In the genomic region with DNA sequence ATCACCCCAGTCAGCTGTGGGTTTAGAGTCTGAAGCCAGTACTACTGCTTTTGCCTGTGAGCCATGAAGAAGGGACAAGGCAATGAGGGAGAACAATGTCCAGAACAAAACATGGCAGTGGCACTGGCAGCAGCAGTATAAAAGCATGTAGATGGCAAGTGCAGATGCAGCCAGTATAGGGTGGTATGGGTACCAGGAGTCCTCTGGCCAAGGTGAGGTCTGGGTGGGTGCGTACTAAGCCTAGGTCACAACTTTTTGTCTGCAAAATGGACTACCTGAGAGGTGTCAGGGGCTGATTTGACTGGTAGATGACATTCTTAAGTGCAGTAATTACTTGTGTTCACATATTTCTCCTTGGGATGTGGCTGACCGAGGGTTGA, we compare ENCODE assay signal across 8 mouse cellular contexts. TPM values are rescaled to one million over a fixed set of nuclear protein-coding genes. Genes with fewer than 3 reads are reported as not detected.
DNase-seq lines count a peak whose midpoint lies in the region; ATAC-seq and TF ChIP-seq lines count a peak whose summit lies in the region.

No protein-coding gene starts in this region.

- DNase-seq in layer of hippocampus, adult 2 months (ENCODE audit: low spot score in 2 of 2) = no peak
- no peak for DNase-seq in layer of hippocampus, adult 11-12 months (ENCODE audit: low spot score)
- no peak for DNase-seq in intestine, embryonic 14.5 days (ENCODE audit: low spot score)
- no peak for DNase-seq in left cerebral cortex, postnatal 10 days (ENCODE audit: extremely low spot score in 1 of 2, low spot score in 2 of 2)
- no peak for DNase-seq in left cerebral cortex, postnatal 25 days (ENCODE audit: low spot score in 2 of 2)
- no peak for DNase-seq in MN1 (ENCODE audit: low spot score)

- H3K4me1 ChIP-seq in embryonic facial prominence, embryonic 13.5 days = peaks cover 23% of the 10 kb centered on the region
- peaks cover 20% of the 10 kb centered on the region for H3K4me1 ChIP-seq in intestine, embryonic 14.5 days (replicated peaks; ENCODE audit: control insufficient read depth, insufficient read depth, low read length)
- H3K4me1 ChIP-seq in neural tube, embryonic 12.5 days = peaks cover 21% of the 10 kb centered on the region

- peak overlapping the region; percentile 88 for H3K27ac ChIP-seq in layer of hippocampus, adult 2 months
- H3K27ac ChIP-seq in embryonic facial prominence, embryonic 13.5 days = peak overlapping the region; percentile 95
- H3K27ac ChIP-seq in intestine, embryonic 14.5 days (ENCODE audit: low read depth) = peak overlapping the region; percentile 69; the same call in 1 of the 2 replicates
- no peak overlapping the region for H3K27ac ChIP-seq in neural tube, embryonic 12.5 days

- peak overlapping the region; percentile 85 for H3K4me2 ChIP-seq in embryonic facial prominence, embryonic 13.5 days
- H3K4me2 ChIP-seq in intestine, embryonic 14.5 days (ENCODE audit: low read length) = peak overlapping the region; percentile 93
- peak overlapping the region; percentile 90 for H3K4me2 ChIP-seq in neural tube, embryonic 12.5 days (replicated peaks)

- peak overlapping the region; percentile 98 for H3K9ac ChIP-seq in embryonic facial prominence, embryonic 13.5 days
- H3K9ac ChIP-seq in intestine, embryonic 14.5 days (ENCODE audit: low read length) = 0 out of 2 replicates have a peak overlapping the region, but pooled peaks have one; percentile 97
- H3K9ac ChIP-seq in neural tube, embryonic 12.5 days = 0 out of 2 replicates have a peak overlapping the region, but pooled peaks have one; percentile 42

- ATAC-seq in embryonic facial prominence, embryonic 13.5 days (ENCODE audit: insufficient number of reproducible peaks, insufficient read depth, low FRiP score, low TSS enrichment, low read depth) = no peak
- no peak for ATAC-seq in intestine, embryonic 14.5 days (replicated peaks; ENCODE audit: low FRiP score, low TSS enrichment, low read depth)
- ATAC-seq in neural tube, embryonic 12.5 days (ENCODE audit: low FRiP score, low read depth) = no peak

- no peak for TF ChIP-seq CTCF in layer of hippocampus, adult 2 months (conservative IDR thresholded peaks at IDR 0.05)

- H3K4me3 ChIP-seq in layer of hippocampus, adult 2 months = peak overlapping the region; percentile 79
- H3K4me3 ChIP-seq in embryonic facial prominence, embryonic 13.5 days = peak overlapping the region; percentile 97
- H3K4me3 ChIP-seq in intestine, embryonic 14.5 days (ENCODE audit: low read depth, low read length) = peak overlapping the region; percentile 79
- H3K4me3 ChIP-seq in neural tube, embryonic 12.5 days = 0 out of 2 replicates have a peak overlapping the region, but pooled peaks have one; percentile 92

- no peaks in the 10 kb centered on the region for H3K27me3 ChIP-seq in embryonic facial prominence, embryonic 13.5 days
- no peaks in the 10 kb centered on the region for H3K27me3 ChIP-seq in intestine, embryonic 14.5 days (replicated peaks; ENCODE audit: control insufficient read depth, insufficient read depth, low read length)
- H3K27me3 ChIP-seq in neural tube, embryonic 12.5 days (replicated peaks) = no peaks in the 10 kb centered on the region

- 80% methylated on average over 2 of the region's 2 CpGs for WGBS in embryonic facial prominence, embryonic 13.5 days
- WGBS in intestine, embryonic 14.5 days = 74% methylated on average over 2 of the region's 2 CpGs
- 77% methylated on average over 2 of the region's 2 CpGs for WGBS in neural tube, embryonic 12.5 days

- H3K36me3 ChIP-seq in embryonic facial prominence, embryonic 13.5 days = peaks cover 9% of the 10 kb centered on the region
- H3K36me3 ChIP-seq in intestine, embryonic 14.5 days (ENCODE audit: control insufficient read depth, insufficient read depth, low read length) = peaks cover 6% of the 10 kb centered on the region
- H3K36me3 ChIP-seq in neural tube, embryonic 12.5 days = peaks cover 5% of the 10 kb centered on the region

- intact Hi-C loops in left cerebral cortex, postnatal 10 days (cut with DNase I) = no loop called here
- intact Hi-C loops in left cerebral cortex, postnatal 25 days (cut with DNase I) = loop anchor here (5.0 kb wide), 1 partner anchor 105 kb away; the partner anchor contains the start of gene Fam234a

- no peaks in the 10 kb centered on the region for H3K9me3 ChIP-seq in embryonic facial prominence, embryonic 13.5 days
- no peaks in the 10 kb centered on the region for H3K9me3 ChIP-seq in intestine, embryonic 14.5 days (ENCODE audit: control insufficient read depth, low read length)
- H3K9me3 ChIP-seq in neural tube, embryonic 12.5 days = no peaks in the 10 kb centered on the region

RNA-seq across cellular contexts. Expression of gene Axin1, which starts 0.7 kb away (rescaled TPM):
- total RNA-seq in layer of hippocampus, adult 2 months (2021) = 10 to 100 TPM; 24.3 to 25.2 TPM
- polyA plus RNA-seq in embryonic facial prominence, embryonic 13.5 days (2015; fragmentation: Nextera tagmentation; extraction: Ambion mirVana) = 9.9 and 10.5 TPM in 2 replicates
- 11.5 and 13.1 TPM in 2 replicates for polyA plus RNA-seq in intestine, embryonic 14.5 days (2014; fragmentation: Nextera tagmentation; extraction: Ambion mirVana)
- polyA plus RNA-seq in neural tube, embryonic 12.5 days (2016; fragmentation: Nextera tagmentation; extraction: Ambion mirVana) = 22.6 and 23.4 TPM in 2 replicates
- total RNA-seq in left cerebral cortex, postnatal 10 days (2021) = 10 to 100 TPM; 24.0 to 26.2 TPM
- 10 to 100 TPM; 21.1 to 21.6 TPM for total RNA-seq in left cerebral cortex, postnatal 25 days (2021)

RNA-seq across cellular contexts. Expression of gene Mrpl28, which starts 14.4 kb away (rescaled TPM):
- 10 to 100 TPM; 59.7 to 63.9 TPM for total RNA-seq in layer of hippocampus, adult 2 months (2021)
- 180 and 209 TPM in 2 replicates for polyA plus RNA-seq in embryonic facial prominence, embryonic 13.5 days (2015; fragmentation: Nextera tagmentation; extraction: Ambion mirVana)
- polyA plus RNA-seq in intestine, embryonic 14.5 days (2014; fragmentation: Nextera tagmentation; extraction: Ambion mirVana) = 235 and 241 TPM in 2 replicates
- 190 and 200 TPM in 2 replicates for polyA plus RNA-seq in neural tube, embryonic 12.5 days (2016; fragmentation: Nextera tagmentation; extraction: Ambion mirVana)
- total RNA-seq in left cerebral cortex, postnatal 10 days (2021) = 10 to 100 TPM; 78.1 to 82.1 TPM
- 10 to 100 TPM; 62.6 to 68.7 TPM for total RNA-seq in left cerebral cortex, postnatal 25 days (2021)

RNA-seq across cellular contexts. Expression of gene Tmem8, which starts 24.6 kb away (rescaled TPM):
- total RNA-seq in layer of hippocampus, adult 2 months (2021) = 10 to 100 TPM; 14.1 to 14.2 TPM
- polyA plus RNA-seq in embryonic facial prominence, embryonic 13.5 days (2015; fragmentation: Nextera tagmentation; extraction: Ambion mirVana) = 1.4 and 1.7 TPM in 2 replicates
- polyA plus RNA-seq in intestine, embryonic 14.5 days (2014; fragmentation: Nextera tagmentation; extraction: Ambion mirVana) = 2.7 and 4.9 TPM in 2 replicates
- 2.3 and 2.4 TPM in 2 replicates for polyA plus RNA-seq in neural tube, embryonic 12.5 days (2016; fragmentation: Nextera tagmentation; extraction: Ambion mirVana)
- 1 to 10 TPM; 9.0 to 9.9 TPM for total RNA-seq in left cerebral cortex, postnatal 10 days (2021)
- total RNA-seq in left cerebral cortex, postnatal 25 days (2021) = 10 to 100 TPM; 11.6 to 13.0 TPM

RNA-seq across cellular contexts. Expression of gene Nme4, which starts 42.3 kb away (rescaled TPM):
- total RNA-seq in layer of hippocampus, adult 2 months (2021) = 1 to 10 TPM; 5.7 to 6.7 TPM
- 138 and 142 TPM in 2 replicates for polyA plus RNA-seq in embryonic facial prominence, embryonic 13.5 days (2015; fragmentation: Nextera tagmentation; extraction: Ambion mirVana)
- polyA plus RNA-seq in intestine, embryonic 14.5 days (2014; fragmentation: Nextera tagmentation; extraction: Ambion mirVana) = 118 and 122 TPM in 2 replicates
- polyA plus RNA-seq in neural tube, embryonic 12.5 days (2016; fragmentation: Nextera tagmentation; extraction: Ambion mirVana) = 50.8 and 54.4 TPM in 2 replicates
- 1 to 10 TPM; 3.0 to 3.9 TPM for total RNA-seq in left cerebral cortex, postnatal 10 days (2021)
- total RNA-seq in left cerebral cortex, postnatal 25 days (2021) = 1 to 10 TPM; 3.3 to 3.7 TPM

RNA-seq across cellular contexts. Expression of gene Decr2, which starts 47.6 kb away (rescaled TPM):
- total RNA-seq in layer of hippocampus, adult 2 months (2021) = 10 to 100 TPM; 26.7 to 28.9 TPM
- 42.9 and 44.9 TPM in 2 replicates for polyA plus RNA-seq in embryonic facial prominence, embryonic 13.5 days (2015; fragmentation: Nextera tagmentation; extraction: Ambion mirVana)
- polyA plus RNA-seq in intestine, embryonic 14.5 days (2014; fragmentation: Nextera tagmentation; extraction: Ambion mirVana) = 27.3 and 32.4 TPM in 2 replicates
- 28.6 and 30.1 TPM in 2 replicates for polyA plus RNA-seq in neural tube, embryonic 12.5 days (2016; fragmentation: Nextera tagmentation; extraction: Ambion mirVana)
- total RNA-seq in left cerebral cortex, postnatal 10 days (2021) = 10 to 100 TPM; 25.2 to 27.2 TPM
- total RNA-seq in left cerebral cortex, postnatal 25 days (2021) = 10 to 100 TPM; 26.4 to 27.9 TPM

Comparison
In these comparisons a context has a peak if more than half of its experiments do, and no peak if none do; other contexts are left out.
1. H3K9ac ChIP-seq: peak in every context shown above with its lines; median percentile 98 in embryonic facial prominence, embryonic 13.5 days; 97 in intestine, embryonic 14.5 days; 42 in neural tube, embryonic 12.5 days.